Mouse (Mus musculus): Measurements from ENCODE around the gene Azin2.

Azin2 gene

DNA sequence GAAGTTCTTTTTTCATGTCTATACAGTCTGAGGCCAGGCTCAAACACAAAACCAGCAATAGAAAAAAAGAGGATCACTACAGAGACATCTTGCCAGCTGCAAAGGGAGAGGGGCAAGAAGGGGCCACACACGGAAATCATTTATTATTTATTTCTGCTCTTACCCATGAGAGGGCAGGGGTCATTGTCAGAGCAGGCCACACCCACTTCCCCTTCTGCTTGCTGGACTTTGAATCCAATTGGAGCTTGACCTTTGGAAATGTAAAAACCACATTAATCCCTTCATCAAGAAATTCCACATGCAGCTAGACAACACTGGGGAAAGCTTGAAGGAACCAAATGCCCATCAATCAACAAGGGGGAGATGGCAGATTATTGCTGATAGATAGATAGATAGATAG is 16.4 kb upstream of the Azin2 start:
- DNase-seq (ENCODE audit: low read depth, low spot score), result no peak

- no peak for DNase-seq (ENCODE audit: low read depth, low spot score)
Measured at GRCm38 (mm10) chr4:128977217-128977616, 15.0 kb upstream of the Azin2 start.

GRCm38 (mm10) chr4:128976577-128976976 is 14.3 kb upstream of the Azin2 start:
- no peak for DNase-seq (ENCODE audit: low read depth, low spot score)

GRCm38 (mm10) chr4:128974677-128975076 is 12.4 kb upstream of the Azin2 start:
- DNase-seq (ENCODE audit: low read depth, low spot score), result peak; percentile 94

DNA sequence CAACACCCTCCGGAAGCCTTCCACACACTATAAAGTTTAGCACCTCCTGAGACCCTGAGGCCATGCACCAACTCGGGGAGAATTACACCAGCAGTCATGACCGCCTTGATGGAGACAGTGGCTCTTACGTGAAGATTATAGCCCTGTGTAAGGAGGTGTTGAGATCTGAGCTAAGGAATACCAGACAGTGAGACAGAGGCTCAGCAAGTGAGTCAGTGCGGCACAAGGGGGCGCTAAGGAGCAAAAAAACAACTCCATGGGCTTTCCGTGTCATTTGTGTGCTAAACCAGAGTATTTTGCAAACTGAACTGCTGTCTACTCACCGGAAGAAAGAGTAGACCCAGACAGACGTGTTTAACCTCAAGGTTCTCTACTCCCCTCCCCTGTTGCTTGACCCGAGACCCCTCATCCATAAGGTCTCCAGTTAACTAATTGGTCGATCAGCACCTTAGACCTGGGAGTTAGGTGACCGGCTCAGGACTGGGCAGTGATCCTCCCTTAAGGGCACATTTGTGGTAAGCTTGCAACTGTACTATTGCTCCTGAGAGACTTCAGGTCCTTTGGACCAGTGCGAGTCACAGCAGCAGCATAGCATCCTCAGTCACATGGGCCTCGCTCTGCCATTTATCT is 8.9 kb upstream of the Azin2 start:
- DNase-seq (ENCODE audit: low read depth, low spot score), result peak; percentile 79

DNA sequence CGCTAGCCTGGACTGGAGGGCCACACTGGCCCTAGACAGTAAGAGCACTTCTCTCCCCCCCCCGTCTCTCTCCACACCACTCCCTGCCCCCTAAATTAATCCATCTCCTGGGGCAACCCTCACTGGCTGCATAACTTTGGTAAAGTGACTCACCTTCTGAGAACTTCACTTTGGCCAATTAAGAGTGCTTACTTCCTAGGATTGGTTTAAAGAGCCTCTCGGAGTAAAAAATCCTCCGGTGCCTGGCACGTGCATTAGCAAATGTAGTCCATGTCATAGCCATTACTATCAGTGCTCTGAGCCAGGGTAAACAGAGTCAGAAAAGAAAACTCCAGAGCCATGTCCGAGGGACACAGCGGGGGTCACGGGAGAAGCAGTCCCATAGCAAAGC is 8.2 kb upstream of the Azin2 start:
- no peak for DNase-seq (ENCODE audit: low read depth, low spot score)

DNA sequence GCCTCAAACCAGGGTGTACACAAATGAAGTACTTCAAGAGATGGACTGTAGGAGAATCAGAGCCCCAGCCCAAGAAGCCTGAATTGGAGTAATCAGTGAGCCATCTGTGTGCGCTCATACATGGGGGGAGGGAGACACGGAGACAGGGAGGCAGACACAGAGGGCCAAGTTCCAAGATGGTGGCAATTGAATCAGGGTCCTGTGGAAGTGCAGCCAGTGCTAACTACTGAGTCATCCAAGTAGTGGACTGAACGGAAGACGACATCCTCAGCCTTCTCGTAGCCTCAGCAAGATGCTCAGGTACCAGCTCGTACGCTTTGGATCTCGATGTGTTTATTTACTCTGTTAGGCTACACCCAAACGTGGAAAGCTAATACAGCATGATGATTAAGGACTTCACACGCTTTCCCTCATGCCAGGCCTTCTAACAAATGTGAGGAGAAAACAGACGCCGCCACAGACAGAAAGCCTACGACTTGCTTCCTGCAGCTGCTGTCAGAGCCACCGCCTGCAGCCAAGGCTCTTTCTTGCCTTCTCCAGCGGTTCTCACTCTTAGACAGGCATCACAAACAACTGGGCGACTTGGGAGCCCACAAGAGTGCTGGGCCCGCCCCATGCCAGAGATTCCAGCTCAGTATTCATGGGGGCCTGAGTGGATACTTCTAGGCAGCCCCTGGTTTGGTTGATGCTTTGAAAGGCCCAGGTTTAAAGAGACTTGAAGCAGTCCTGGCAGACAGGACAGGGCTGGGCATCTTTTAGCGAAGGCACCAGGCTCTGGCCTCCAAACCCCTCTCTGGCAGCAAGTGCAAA is 7.6 kb upstream of the Azin2 start:
- DNase-seq (ENCODE audit: low read depth, low spot score), result no peak

DNA sequence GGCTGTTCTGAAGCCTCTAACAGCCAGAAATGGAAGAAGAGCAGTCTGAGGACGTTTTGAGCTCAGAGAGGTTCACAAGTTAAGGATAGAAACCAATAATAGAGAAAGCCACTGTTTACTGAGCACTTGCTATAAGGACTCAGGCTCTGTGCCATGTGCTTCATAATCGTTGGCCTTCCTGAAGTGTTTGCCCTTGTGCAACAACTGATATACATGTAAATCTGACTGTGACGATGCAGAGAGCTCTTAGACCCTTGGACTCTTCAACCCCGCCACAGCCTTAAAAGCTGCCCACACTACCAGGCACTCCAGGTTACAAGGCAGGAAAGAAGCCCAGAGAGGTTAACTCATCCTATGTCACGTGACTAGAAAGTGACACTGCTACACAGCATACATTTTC is 6.8 kb upstream of the Azin2 start:
- DNase-seq (ENCODE audit: low read depth, low spot score), result no peak

- no peak for DNase-seq (ENCODE audit: low read depth, low spot score)
Measured at GRCm38 (mm10) chr4:128966751-128967150, 4.5 kb upstream of the Azin2 start.

DNA sequence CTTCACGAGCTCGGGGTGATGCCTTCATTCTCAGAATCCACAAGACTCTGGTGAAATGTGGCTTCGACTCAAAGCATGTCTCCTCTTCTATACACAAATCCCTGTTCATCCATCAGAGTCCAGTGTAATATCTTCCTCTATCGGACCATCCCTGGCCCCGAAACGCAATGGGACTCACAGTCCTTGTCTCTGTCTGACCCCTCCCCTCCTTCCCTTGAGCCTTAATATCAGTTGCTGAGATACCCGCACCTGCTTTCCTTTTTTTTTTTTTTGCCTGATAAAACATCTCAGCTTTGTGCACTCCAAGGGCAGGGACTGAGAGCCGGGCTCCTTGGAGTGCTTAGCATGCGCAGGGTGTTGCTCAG is 666 bp upstream of the Azin2 start:
- DNase-seq (ENCODE audit: low read depth, low spot score), result no peak

DNA sequence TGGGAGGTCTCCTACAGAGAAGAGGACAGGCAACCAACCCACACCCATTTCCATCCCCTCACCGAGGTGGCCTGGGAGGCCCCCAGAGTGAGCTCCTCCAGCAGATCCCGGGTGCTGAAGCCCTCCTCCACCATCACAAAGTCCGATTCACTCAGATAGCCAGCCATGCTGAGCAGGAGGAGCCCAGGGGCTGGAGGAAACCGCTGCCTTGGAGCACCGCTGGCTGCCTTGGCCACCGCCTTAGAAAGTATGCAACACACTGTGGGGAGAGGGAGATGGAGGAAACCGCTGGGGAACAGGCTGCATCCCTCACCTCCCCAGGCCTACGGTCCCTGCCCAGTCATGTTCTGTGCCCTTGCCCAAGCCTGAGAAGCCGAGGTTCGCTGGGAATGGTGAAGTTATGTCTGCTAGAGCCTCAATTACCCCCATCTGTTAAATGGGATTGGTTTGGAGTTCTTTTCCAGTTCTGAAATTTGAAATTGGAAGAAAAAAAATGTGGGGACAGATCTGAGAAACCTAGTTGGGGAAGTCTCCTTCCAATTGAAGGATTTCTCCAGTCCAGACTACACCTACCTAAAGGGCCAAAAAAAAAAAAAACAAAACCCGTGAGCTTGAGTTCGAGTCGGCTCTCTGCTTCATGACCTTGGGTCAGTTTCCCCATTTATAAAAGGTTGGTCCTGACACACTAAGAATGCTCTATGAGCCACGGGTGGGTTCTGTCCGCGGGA is 777 bp downstream of the Azin2 start:
- DNase-seq (ENCODE audit: low read depth, low spot score), result no peak

DNA sequence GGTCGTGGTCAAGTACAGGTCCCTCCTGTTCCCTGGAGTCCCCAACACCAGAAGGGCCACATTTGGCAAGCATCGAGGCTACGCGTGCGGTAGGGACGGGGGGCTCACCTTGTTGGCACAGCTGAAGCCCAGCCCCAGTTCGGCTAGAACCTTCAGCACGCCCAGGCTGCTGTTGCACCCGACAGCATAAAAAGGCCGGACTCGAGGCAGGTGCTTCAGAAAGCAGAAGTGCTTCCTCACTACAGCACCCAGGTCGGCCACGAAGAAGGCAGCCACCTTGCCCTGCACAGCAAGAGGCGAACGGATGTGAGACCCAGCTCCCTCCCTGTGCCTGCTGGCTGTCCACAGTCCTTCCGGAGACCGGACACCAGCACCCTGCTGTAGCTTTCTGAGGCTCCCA is 2.6 kb downstream of the Azin2 start:
- DNase-seq (ENCODE audit: low read depth, low spot score), result no peak

DNA sequence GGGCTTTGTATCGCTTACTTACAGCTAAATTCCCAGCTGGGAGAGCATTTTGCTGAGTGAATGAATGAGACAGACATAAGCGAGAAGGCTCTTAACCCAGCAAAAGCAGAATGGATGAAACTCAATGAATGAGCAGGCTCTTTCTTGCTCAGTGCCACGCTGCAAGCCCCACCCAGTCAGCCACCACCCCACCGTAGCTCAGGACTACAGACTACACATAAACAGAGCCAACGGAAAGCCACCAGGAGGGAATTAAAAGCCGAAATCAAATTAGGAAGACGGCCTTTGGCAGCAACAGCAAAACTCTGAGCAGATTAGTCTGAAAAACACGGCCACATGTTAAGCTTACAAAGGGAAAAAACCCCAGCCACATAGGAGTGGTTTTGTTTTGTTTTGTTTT is 3.4 kb downstream of the Azin2 start:
- no peak for DNase-seq (ENCODE audit: low read depth, low spot score)

DNA sequence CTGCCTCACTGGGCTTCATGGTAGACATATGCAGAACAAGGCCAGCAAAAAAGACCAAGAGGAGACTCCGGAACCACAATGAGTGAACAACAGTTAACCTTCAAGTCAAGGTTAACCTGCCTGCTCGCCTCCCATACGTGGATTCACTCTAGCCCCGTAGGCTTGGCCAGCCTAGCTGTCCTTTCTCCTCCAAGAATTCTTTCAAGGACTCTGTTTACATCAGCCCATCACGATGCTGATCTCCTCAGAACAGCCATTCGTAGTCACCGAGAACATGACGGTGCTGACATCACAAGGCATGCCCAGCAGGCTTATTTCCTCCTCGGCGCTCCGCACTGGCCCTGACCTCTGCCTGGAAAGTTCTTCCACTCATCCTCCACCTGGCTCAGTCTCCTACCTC is 4.1 kb downstream of the Azin2 start:
- no peak for DNase-seq (ENCODE audit: low read depth, low spot score)

- DNase-seq (ENCODE audit: low read depth, low spot score), result peak; percentile 85
Measured at GRCm38 (mm10) chr4:128957155-128957911, 4.9 kb downstream of the Azin2 start.

GRCm38 (mm10) chr4:128953851-128954250 is 8.4 kb downstream of the Azin2 start:
- DNase-seq (ENCODE audit: low read depth, low spot score), result no peak

GRCm38 (mm10) chr4:128950461-128950860 is 11.8 kb downstream of the Azin2 start:
- no peak for DNase-seq (ENCODE audit: low read depth, low spot score)

DNA sequence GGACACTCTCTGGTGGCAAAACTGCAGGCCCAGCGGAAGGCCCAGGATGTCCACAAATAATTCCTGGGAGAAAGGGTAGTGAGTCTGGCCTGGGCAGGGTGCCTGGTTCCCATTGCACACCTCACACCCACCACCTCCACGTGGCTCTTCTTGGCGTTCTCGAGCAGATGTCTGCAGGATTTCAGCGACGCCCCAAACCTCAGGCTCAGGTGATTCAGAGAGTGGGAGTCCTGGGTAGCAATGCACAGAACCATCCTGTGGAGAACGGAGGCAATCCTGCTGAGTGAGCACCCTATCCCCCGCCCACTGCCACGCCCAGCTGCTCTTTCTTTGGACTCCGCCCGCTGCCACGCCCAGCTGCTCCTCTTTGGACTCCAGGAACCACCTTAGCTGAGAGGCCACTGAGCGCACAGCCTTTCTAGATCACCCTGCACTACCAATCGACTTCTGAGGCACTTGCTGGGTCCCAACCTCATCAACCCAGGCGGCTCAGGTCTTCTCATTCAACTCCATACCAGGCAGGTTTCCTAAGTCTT is 12.7 kb downstream of the Azin2 start:
- peak; percentile 62 for DNase-seq (ENCODE audit: low read depth, low spot score)

DNA sequence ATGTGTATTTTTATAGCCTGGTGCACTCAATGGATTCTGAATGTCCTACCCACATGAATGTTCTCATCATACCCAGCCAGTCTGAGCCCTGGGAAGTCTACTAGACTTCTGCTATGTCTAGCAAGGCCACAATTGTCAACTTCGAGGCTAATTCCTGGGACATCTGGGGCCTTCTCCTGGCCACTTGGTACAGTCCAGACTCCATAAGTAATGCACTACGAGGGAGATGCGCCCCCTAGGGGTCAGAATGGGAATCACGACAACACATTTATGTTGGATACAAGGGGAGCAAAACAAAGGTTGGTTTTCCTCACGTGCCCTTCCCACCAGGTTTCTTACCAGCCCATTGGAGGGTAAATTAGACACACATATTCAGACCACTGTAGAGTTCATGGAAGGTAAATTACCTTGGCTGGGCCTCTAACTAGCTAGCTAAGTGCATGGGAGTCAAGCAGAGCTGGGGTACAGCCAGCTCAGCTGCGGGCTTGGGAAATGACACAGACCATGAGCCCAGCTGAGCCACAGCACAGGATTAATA is 14.0 kb downstream of the Azin2 start:
- peak; percentile 80 for DNase-seq (ENCODE audit: low read depth, low spot score)

GRCm38 (mm10) chr4:128947326-128947933 is 14.8 kb downstream of the Azin2 start:
- DNase-seq (ENCODE audit: low read depth, low spot score), result peak; percentile 76

GRCm38 (mm10) chr4:128946736-128947135 is 15.5 kb downstream of the Azin2 start:
- no peak for DNase-seq (ENCODE audit: low read depth, low spot score)
